Mouse (Mus musculus) left cerebral cortex, postnatal 4 days (tissue): ENCODE results near the gene Prss29. TPM values are rescaled to one million over a fixed set of nuclear protein-coding genes. Genes with fewer than 3 reads are reported as not detected.

Source experiments
- DNase-seq: peaks from one replicate; pipeline ENCODE4 v3.0.0-alpha.2; 2022
- intact Hi-C: fragments of 180-260 bp; cut with DNase I; formaldehyde crosslinking; loops from one replicate; pipeline ENCODE4 v1.15.1; 2025
- total RNA-seq, 2 experiments: library from RNA; stranded (reverse); gene quantifications; 2 replicates each; pipeline ENCODE4 v1.2.3; 2021

Prss29 gene
- total RNA-seq, 2 experiments from 2014 or later: not detected

- DNase-seq: no peak
- intact Hi-C loops: no loop called here
These were observed 21.5 kb downstream of the Prss29 start for GRCm38 (mm10) chr17:25340003-25340402.

GRCm38 (mm10) chr17:25341490-25341889 is 23.0 kb downstream of the Prss29 start:
- DNase-seq: no peak
- intact Hi-C loops: no loop called here

- intact Hi-C loops: no loop called here
- no peak for DNase-seq
These were observed 27.0 kb downstream of the Prss29 start, which contains the start of gene Tpsab1 for GRCm38 (mm10) chr17:25345462-25345861. TSS of gene Tpsab1 (minus strand) at chr17:25345562.

GRCm38 (mm10) chr17:25361291-25361690 is 42.8 kb downstream of the Prss29 start:
- DNase-seq: no peak
- intact Hi-C loops: no loop called here

GRCm38 (mm10) chr17:25363726-25364125 is 45.3 kb downstream of the Prss29 start:
- DNase-seq: peak; percentile 45
- intact Hi-C loops: no loop called here

- intact Hi-C loops: no loop called here
- DNase-seq: no peak
These were observed 47.6 kb downstream of the Prss29 start, which contains the start of gene Tpsb2 for GRCm38 (mm10) chr17:25366005-25366404. TSS of gene Tpsb2 (plus strand) at chr17:25366305.

- no peak for DNase-seq
- intact Hi-C loops: no loop called here
These were observed 50.5 kb downstream of the Prss29 start, which contains the start of gene Tpsg1 for GRCm38 (mm10) chr17:25368973-25369372. TSS of gene Tpsg1 (plus strand) at chr17:25369273.

Other genes starting within 250 kb of the Prss29 start
- 1 to 10 TPM; 5.4 to 6.7 TPM for gene Tmem204, start 235.1 kb upstream of the Prss29 start, total RNA-seq
- 10 to 100 TPM; 58.3 to 59.3 TPM for gene Telo2, start 202.7 kb upstream of the Prss29 start, total RNA-seq
- under 1 TPM; 0.32 to 0.34 TPM for gene Ptx4, start 197.9 kb upstream of the Prss29 start, total RNA-seq
- gene Clcn7, start 185.3 kb upstream of the Prss29 start, total RNA-seq: 10 to 100 TPM; 40.9 to 42.5 TPM
- gene Ccdc154, start 156.2 kb upstream of the Prss29 start, total RNA-seq: under 1 TPM in 1 of 2 experiments, not detected in 1; 0.16 TPM
- gene Gm38655, start 143.2 kb upstream of the Prss29 start, total RNA-seq: not detected
- 10 to 100 TPM; 16.8 to 18.6 TPM for gene BC003965, start 134.1 kb upstream of the Prss29 start, total RNA-seq
- 10 to 100 TPM; 23.5 to 26.9 TPM for gene Unkl, start 130.3 kb upstream of the Prss29 start, total RNA-seq
- 10 to 100 TPM; 54.6 to 56.0 TPM for gene Gnptg, start 78.5 kb upstream of the Prss29 start, total RNA-seq
- gene Tsr3, start 78.5 kb upstream of the Prss29 start, total RNA-seq: 10 to 100 TPM; 29.7 to 33.8 TPM
- gene Baiap3, start 62.3 kb upstream of the Prss29 start, total RNA-seq: 10 to 100 TPM in 1 of 2 experiments, 1 to 10 TPM in 1; 5.2 to 24.2 TPM
- 100 to 1,000 TPM; 297 to 302 TPM for gene Ube2i, start 44.0 kb upstream of the Prss29 start, total RNA-seq
- 1 to 10 TPM; 1.2 to 1.3 TPM for gene Prss34, start 20.3 kb upstream of the Prss29 start, total RNA-seq
- not detected for gene Prss28, start 10.0 kb upstream of the Prss29 start, total RNA-seq
- gene Tpsab1, start 26.9 kb downstream of the Prss29 start, total RNA-seq: 1 to 10 TPM in 1 of 2 experiments, under 1 TPM in 1; 0.62 to 2.5 TPM
- 10 to 100 TPM in 1 of 2 experiments, 1 to 10 TPM in 1; 8.1 to 16.4 TPM for gene Tpsb2, start 47.7 kb downstream of the Prss29 start, total RNA-seq
- gene Tpsg1, start 50.6 kb downstream of the Prss29 start, total RNA-seq: not detected
- gene Cacna1h, start 115.1 kb downstream of the Prss29 start, total RNA-seq: 100 to 1,000 TPM in 1 of 2 experiments, 10 to 100 TPM in 1; 96.9 to 103 TPM
- gene Tekt4, start 136.0 kb downstream of the Prss29 start, total RNA-seq: 1 to 10 TPM in 1 of 2 experiments, under 1 TPM in 1; 0.70 to 1.6 TPM
- gene Sstr5, start 178.6 kb downstream of the Prss29 start, total RNA-seq: under 1 TPM; 0.58 to 0.72 TPM